Mouse (Mus musculus) limb, embryonic 10.5 days (tissue): Measurements from ENCODE around the gene BC017158. TPM values are rescaled to one million over a fixed set of nuclear protein-coding genes. Genes with fewer than 3 reads are reported as not detected.
A peak's percentile ranks its signal among the peaks of the same experiment; 100 is the strongest.

Source experiments
- DNase-seq: peaks from one replicate; pipeline ENCODE4 v3.0.0-alpha.2; 2017; ENCODE audit warnings: low spot score
- H3K27ac ChIP-seq: fragments of 300-500 bp; sonication (generic); 2 replicates; pipeline ENCODE4 v1.5.1; 2016; ENCODE audit warnings: mild to moderate bottlenecking
- H3K27me3 ChIP-seq: fragments of 300-500 bp; sonication (generic); 2 replicates; pipeline ENCODE4 v1.6.1; 2016; ENCODE audit warnings: low read depth, mild to moderate bottlenecking; ENCODE audit not compliant: poor library complexity, severe bottlenecking
- H3K36me3 ChIP-seq: fragments of 300-500 bp; sonication (generic); 2 replicates; pipeline ENCODE4 v1.6.1; 2016; ENCODE audit warnings: mild to moderate bottlenecking, moderate library complexity
- H3K4me1 ChIP-seq: fragments of 300-500 bp; sonication (generic); 2 replicates; pipeline ENCODE4 v1.6.1; 2016
- H3K4me3 ChIP-seq: fragments of 300-500 bp; sonication (generic); 2 replicates; pipeline ENCODE4 v1.5.1; 2016; ENCODE audit warnings: mild to moderate bottlenecking, moderate library complexity
- H3K9me3 ChIP-seq: fragments of 300-500 bp; sonication (generic); replicated peaks from 2 replicates; pipeline ENCODE4 v1.6.1; 2016; ENCODE audit warnings: mild to moderate bottlenecking
- WGBS: fragments of 180-500 bp; shearing (Covaris S2); methylation state at CpG from one replicate; pipeline ENCODE4 v1.1.7; 2016; 5-methylcytosine and 5-hydroxymethylcytosine counted together
- polyA plus RNA-seq: library from polyadenylated mRNA; unstranded; fragments of >200 nt; fragmentation: Nextera tagmentation; extraction: Ambion mirVana; gene quantifications from 2 replicates; pipeline ENCODE4 v1.2.1, GENCODE M21; 2016

BC017158 gene
- polyA plus RNA-seq, 1 experiment from 2014 or later = 27.9 TPM

DNA sequence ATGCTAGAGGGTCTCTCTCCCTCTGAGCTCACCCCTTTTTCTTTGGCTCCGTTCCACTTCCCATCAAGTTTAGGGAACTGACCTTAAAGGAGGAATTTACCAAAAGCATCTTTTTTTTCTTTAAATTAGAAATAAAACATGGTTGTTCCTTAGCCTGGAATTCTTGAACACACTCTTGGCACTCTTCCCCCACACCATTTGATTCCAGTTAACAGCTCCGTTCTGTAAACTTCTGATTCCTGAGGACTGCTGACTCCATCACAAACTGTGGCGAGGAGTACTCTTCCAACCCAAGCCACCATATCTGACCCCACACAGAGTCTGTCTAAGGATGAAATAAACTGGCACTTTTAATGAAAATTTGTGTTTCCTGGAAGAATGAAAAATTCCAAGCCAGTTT is 3.0 kb upstream of the BC017158 start:
- no peak for DNase-seq
- H3K36me3 ChIP-seq = no peaks in the 10 kb centered on the region
- H3K4me1 ChIP-seq = peaks cover 22% of the 10 kb centered on the region
- H3K27me3 ChIP-seq = no peaks in the 10 kb centered on the region
- no peak overlapping the region for H3K4me3 ChIP-seq
- no peak overlapping the region for H3K27ac ChIP-seq
- 75% methylated on average over 3 of the region's 3 CpGs for WGBS
- H3K9me3 ChIP-seq = no peaks in the 10 kb centered on the region

DNA sequence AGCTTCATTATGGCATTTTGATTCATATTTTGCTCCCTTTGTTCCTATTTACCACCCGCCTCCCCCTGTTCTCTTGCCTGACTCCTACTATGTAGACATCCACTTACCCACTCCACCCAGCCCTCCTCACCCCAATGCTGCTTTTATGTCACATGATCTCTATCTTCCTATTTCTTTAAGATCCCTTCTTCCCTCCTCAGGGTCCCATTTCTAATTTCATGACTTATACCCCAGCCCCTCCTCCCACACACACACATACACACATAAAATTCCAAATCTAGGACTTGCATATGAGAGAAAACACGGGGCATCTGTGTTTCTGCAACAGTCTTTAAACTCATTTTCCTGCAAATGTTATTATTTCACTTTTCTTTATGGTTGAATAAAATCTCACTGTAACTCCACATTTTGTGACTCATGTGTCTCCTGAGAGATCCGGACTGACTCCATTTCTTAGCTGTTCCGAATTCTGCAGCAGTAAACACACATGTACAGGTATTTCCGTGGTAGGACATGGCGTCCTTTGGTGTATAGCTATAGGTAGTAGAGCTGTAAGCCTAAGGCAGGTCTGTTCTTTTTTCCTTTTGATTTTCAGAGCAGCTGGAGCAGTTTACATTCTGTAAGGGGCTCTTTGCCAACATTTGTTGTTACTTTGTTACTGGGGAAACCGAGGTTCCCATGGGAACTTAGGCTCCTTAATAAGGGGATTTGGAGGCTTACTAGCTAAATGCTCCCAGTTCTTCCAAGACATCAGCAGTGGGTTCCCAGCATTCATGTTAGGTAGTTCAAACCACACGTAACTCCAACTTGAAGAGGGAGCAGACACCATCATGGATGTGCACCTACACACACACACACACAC is 742 bp upstream of the BC017158 start:
- H3K27ac ChIP-seq = peak overlapping the region; percentile 94

DNA sequence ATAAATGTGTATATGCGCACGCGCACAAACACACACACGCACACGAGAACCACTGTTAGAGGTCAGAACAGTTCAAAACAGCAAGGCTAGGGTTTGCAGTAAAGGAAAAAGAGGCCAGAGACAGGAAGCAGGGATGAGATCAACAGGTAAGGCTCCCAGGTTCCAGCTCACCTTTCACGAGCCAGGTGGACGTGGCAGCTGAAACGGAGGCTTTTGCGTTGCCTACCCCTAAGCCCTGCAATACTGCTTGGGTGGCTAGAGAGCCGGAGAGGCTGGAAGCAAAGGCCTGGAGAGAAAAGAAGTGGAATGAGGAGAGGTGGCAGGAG is 716 bp downstream of the BC017158 start:
- WGBS = 42% methylated on average over 10 of the region's 10 CpGs
- Histone ChIP-seq H3K27ac (peak overlapping the region; percentile 94), H3K4me1 (peaks cover 22% of the 10 kb centered on the region), H3K27me3 (no peaks in the 10 kb centered on the region), H3K9me3 (no peaks in the 10 kb centered on the region), H3K4me3 (peak overlapping the region; percentile 92), H3K36me3 (peaks cover 21% of the 10 kb centered on the region)
- no peak for DNase-seq

More for the DNA sequence above, 742 bp upstream of the BC017158 start:
- Histone ChIP-seq H3K27me3 (no peaks in the 10 kb centered on the region), H3K36me3 (peaks cover 15% of the 10 kb centered on the region; the same call in 1 of the 2 replicates), H3K4me3 (peak overlapping the region; percentile 92), H3K9me3 (no peaks in the 10 kb centered on the region), H3K4me1 (peaks cover 22% of the 10 kb centered on the region)
- WGBS = 85% methylated on average over 8 of the region's 8 CpGs
- no peak for DNase-seq

DNA sequence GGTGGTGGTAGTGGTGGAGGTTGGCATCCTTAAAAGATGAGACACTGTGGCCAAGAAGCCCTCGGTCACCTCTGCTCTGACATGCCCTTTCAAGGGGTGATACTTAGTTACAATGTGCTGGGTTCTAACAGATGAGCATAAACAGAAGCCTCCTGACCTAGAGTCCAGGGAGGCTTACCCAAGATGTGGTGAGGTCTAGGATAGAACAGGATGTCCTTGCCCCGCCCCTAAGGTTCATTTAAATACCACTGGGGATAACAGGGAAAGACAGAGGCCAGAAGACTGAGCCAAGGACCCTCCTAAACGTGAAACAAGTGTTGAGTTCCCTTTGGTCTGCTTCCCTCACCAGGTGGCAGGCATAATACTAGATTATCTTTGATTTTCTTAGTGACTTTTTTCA is 1.5 kb downstream of the BC017158 start:
- peak overlapping the region; percentile 92; the same call in 1 of the 2 replicates for H3K4me3 ChIP-seq
- DNase-seq = no peak
- H3K4me1 ChIP-seq = peaks cover 22% of the 10 kb centered on the region
- peaks cover 21% of the 10 kb centered on the region for H3K36me3 ChIP-seq
- no peaks in the 10 kb centered on the region for H3K9me3 ChIP-seq
- 0 out of 2 replicates have a peak overlapping the region, but pooled peaks have one; percentile 94 for H3K27ac ChIP-seq
- no peaks in the 10 kb centered on the region for H3K27me3 ChIP-seq
- WGBS = 64% methylated on average over 3 of the region's 3 CpGs

DNA sequence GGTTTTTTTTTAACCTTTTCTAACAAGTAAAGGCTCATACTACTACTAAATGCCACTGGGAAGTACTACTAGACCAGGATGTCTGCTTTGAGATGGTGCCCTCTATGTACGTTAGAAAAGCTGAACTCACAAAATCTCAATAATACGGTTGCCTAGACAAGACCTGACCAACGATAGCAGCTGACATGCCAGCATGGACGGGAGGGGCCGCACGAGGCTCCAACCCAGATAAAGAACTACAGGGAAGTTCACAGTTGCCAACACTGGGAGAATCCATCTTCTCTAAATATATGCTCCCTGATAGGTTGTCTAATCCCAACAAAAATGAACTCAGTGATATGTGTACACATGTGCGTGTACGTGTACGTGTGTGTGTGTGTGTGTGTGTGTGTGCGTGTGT is 3.2 kb downstream of the BC017158 start:
- H3K27ac ChIP-seq = no peak overlapping the region
- DNase-seq = no peak
- peaks cover 32% of the 10 kb centered on the region for H3K36me3 ChIP-seq
- no peaks in the 10 kb centered on the region for H3K27me3 ChIP-seq
- H3K4me3 ChIP-seq = no peak overlapping the region
- H3K4me1 ChIP-seq = peaks cover 25% of the 10 kb centered on the region
- 92% methylated on average over 10 of the region's 10 CpGs for WGBS
- no peaks in the 10 kb centered on the region for H3K9me3 ChIP-seq

DNA sequence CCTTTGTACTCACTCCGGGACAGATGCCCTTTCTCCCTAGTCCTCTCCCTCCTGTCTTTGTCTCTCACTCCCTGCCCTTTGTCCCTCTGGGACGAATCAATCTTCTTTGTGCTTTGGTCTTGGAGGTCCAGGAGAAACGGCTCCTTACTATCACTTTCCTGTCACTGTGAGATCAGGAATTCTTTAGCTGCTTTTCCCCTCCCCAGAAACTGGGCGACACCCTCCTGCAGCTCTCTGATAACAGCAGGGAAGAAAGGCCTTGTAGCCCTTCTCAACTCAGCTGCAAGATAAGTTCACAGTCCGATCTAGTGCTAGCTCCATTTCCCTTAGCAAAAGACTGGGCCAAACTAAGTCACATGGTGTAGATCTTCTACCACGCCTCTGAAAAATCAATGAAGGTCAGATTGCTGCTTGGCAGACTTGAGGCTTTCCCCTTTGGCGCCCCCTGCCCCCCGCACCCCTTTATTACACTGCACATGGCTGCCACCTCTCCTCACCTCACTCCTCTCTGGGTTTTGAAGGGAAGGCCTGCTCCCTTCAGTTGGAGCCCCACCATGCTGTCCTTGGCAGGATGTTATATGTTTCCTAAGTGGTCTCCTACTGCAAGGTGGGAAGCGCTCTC is 8.9 kb downstream of the BC017158 start:
- H3K27ac ChIP-seq = peak overlapping the region; percentile 64; the same call in 1 of the 2 replicates
- H3K4me1 ChIP-seq = peaks cover 21% of the 10 kb centered on the region
- no peaks in the 10 kb centered on the region for H3K27me3 ChIP-seq
- 33% methylated on average over 9 of the region's 9 CpGs for WGBS
- H3K9me3 ChIP-seq = no peaks in the 10 kb centered on the region
- peak; percentile 61 for DNase-seq
- peaks cover 58% of the 10 kb centered on the region for H3K36me3 ChIP-seq
- no peak overlapping the region for H3K4me3 ChIP-seq

DNA sequence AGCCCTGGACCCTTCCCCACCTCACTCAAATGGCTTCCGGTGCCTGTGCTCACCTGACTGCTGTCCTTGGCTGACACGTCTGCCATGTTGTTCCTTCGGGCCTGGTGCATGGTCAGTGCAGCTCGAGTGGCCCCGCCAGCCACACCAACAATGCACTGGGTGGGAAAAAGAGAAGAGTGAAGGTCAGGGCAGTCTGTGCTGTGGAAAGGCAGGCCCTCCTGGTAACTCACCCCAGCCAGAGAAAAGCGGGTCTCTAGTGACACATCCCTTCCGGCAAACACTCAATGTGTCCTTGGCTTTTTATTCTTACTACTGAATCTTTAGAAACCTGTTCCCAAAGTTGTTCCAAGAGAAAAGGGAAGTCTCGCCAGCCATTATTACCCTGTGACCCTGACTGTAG is 12.9 kb downstream of the BC017158 start:
- Histone ChIP-seq H3K27ac (no peak overlapping the region), H3K27me3 (no peaks in the 10 kb centered on the region), H3K36me3 (peaks cover 50% of the 10 kb centered on the region), H3K4me3 (no peak overlapping the region), H3K9me3 (no peaks in the 10 kb centered on the region), H3K4me1 (peaks cover 38% of the 10 kb centered on the region)
- 89% methylated on average over 8 of the region's 8 CpGs for WGBS
- DNase-seq = no peak

DNA sequence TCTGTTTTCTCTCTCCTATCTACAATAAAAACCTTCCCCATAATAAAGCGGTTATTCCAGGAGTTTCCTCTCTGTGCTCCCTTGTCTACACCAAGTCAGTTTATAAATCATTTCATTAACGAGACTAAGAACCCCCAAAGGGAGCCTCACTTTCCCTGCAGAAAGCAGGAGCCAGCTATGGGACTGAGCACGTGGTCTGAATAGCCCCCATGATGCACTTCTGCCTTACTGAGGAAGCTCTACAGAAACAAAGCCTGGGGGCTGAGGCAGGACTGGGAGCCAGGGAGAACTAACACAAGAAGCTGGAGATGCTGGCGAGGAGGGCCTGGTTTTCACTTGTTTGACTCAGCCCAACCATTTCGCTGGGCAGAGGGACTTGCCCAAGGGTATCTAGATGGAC is 13.9 kb downstream of the BC017158 start:
- DNase-seq = no peak

DNA sequence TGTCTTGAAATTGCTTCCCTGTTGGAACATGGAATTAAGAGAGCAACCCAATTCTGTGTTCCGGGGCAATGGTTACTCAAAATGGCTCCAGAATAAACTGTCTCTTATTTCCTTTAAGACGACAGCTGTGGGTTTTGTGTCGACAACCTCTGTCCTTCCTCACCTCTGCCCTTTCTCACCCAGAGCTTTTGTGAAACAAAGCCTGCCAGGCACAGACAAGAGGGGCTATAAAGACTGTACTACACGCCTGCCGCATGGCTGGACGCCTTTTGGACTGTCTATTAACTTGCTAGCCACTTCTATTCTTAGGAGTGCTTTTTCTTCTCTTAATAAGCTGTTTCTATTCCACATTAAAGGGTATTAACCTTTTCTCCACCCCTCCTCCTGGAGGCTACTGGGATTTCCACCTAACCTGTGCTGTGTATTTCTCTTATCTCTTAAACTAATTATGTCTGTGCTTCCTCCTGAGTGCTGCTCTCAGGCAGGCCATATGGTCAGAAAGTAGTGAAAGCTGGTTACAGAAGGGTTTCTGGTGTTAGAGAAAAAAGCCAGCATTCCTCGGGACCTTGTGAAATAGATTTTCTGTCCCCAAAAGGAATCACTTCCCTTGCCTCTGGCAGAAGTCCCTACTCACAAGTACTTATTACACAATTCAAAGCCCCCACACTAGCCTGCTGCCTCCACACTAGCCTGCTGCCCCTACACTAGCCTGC is 15.3 kb downstream of the BC017158 start:
- no peak for DNase-seq
- H3K27ac ChIP-seq = peak overlapping the region; percentile 64
- 17% methylated on average over 7 of the region's 7 CpGs for WGBS

More for the DNA sequence above, 13.9 kb downstream of the BC017158 start:
- Histone ChIP-seq H3K4me1 (peaks cover 28% of the 10 kb centered on the region), H3K9me3 (no peaks in the 10 kb centered on the region), H3K27me3 (no peaks in the 10 kb centered on the region), H3K36me3 (peaks cover 57% of the 10 kb centered on the region), H3K4me3 (no peak overlapping the region), H3K27ac (peak overlapping the region; percentile 56)
- 52% methylated on average over 5 of the region's 5 CpGs for WGBS

DNA sequence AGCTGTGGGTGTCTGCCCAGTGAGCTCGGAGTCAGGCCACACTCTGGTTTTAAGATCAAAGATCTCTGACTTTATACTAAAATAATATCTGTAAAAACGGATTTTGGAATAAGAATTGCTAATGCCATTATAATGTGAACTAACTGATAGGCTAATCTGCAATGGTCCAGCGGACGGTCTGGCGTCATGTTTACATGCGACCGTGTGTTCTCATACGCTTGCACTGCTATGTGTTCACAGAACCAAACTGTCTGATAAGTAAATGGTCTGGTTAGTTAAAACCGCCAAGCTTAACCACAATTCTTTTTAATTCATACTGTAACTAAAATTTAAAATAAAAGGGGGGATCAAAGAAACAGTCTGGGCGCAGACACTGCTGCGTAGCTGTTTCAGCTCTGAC is 16.2 kb downstream of the BC017158 start:
- Histone ChIP-seq H3K27me3 (no peaks in the 10 kb centered on the region), H3K4me1 (peaks cover 21% of the 10 kb centered on the region), H3K9me3 (no peaks in the 10 kb centered on the region), H3K4me3 (no peak overlapping the region), H3K27ac (no peak overlapping the region), H3K36me3 (peaks cover 56% of the 10 kb centered on the region)
- 88% methylated on average over 11 of the region's 11 CpGs for WGBS
- DNase-seq = no peak

More for the DNA sequence above, 15.3 kb downstream of the BC017158 start:
- Histone ChIP-seq H3K36me3 (peaks cover 56% of the 10 kb centered on the region), H3K27me3 (no peaks in the 10 kb centered on the region), H3K9me3 (no peaks in the 10 kb centered on the region), H3K4me1 (peaks cover 21% of the 10 kb centered on the region), H3K4me3 (no peak overlapping the region)

DNA sequence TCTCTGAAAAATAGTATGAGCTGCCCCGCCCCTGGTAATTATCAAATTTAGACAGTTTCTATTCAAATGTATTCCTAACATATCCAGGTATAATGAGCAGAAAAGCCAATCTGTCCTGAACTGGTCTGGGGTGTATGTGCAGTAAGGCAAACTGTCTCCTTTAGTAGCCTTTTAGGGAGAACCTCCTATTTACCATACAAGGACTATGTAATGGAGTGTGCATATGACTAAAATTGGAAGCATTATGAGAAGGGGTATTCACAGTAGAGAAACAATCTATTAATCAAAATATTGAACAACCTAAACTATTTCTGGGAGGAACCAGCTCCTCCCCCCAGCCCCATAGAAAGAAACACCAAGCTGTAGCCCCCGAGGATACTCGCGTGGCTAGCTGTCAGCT is 18.2 kb downstream of the BC017158 start:
- no peak overlapping the region for H3K27ac ChIP-seq
- no peaks in the 10 kb centered on the region for H3K27me3 ChIP-seq
- no peak for DNase-seq
- peaks cover 66% of the 10 kb centered on the region for H3K36me3 ChIP-seq
- 95% methylated on average over 4 of the region's 4 CpGs for WGBS
- peaks cover 21% of the 10 kb centered on the region for H3K4me1 ChIP-seq
- H3K9me3 ChIP-seq = no peaks in the 10 kb centered on the region
- no peak overlapping the region for H3K4me3 ChIP-seq

DNA sequence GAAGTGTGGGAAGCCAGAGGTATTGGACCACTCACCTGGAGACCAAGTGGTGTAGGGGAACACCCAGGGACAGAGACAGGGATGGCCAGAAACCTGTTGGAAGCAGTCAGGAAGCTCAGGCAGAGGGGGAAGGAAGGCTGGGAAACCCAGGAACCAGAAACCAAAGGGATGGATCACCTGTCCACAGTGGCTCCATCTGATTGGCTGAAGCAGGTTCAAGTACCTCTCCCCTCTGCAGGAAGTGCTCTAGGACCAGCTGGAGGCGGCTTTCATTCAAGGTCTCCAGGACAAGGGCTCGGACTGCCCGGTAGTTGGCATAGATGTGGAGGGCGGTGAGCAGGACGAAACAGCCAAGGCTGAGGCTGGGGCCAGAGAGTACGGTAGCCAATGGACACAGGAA is 21.9 kb downstream of the BC017158 start:
- H3K27ac ChIP-seq = no peak overlapping the region
- no peak overlapping the region for H3K4me3 ChIP-seq
- H3K27me3 ChIP-seq = no peaks in the 10 kb centered on the region
- 93% methylated on average over 6 of the region's 6 CpGs for whole genome bisulfite sequencing
- no peak for DNase-seq
- H3K36me3 ChIP-seq = peaks cover 95% of the 10 kb centered on the region
- H3K4me1 ChIP-seq = no peaks in the 10 kb centered on the region
- H3K9me3 ChIP-seq = no peaks in the 10 kb centered on the region

DNA sequence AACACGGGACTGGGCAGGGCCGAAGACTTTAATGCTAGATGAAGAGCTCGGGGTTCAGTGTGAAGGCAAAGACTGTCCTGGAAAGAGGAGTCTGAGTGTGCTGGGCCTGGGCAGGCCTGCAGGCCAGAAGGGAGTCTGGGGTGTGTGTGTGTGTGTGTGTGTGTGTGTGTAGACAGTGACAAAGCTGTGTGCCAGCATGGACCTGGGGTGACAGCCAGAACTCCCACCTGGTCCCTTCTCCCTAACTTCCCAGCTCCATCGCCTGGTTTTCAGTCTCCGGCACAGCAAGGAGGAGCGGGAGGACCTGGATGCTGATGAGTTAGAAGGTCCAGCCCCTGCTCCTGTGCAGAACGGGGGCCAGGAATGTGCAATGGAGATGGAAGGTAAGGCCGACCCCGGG is 26.5 kb downstream of the BC017158 start:
- Histone ChIP-seq H3K27me3 (no peaks in the 10 kb centered on the region), H3K36me3 (peaks cover 63% of the 10 kb centered on the region), H3K4me1 (0 out of 2 replicates have a peak, but pooled peaks cover 5% of the 10 kb centered on the region), H3K4me3 (no peak overlapping the region), H3K27ac (no peak overlapping the region), H3K9me3 (no peaks in the 10 kb centered on the region)
- 97% methylated on average over 9 of the region's 9 CpGs for WGBS
- DNase-seq = no peak
